Mouse (Mus musculus): ENCODE results near the gene Lancl2.

Lancl2 gene

GRCm38 (mm10) chr6:57702376-57702742, at the start of gene Lancl2:
TSS of gene Lancl2 (plus strand) at chr6:57702540.
- DNase-seq (ENCODE audit: low spot score in 2 of 2) = peak; percentile 29 to 43

- DNase-seq (ENCODE audit: low spot score in 2 of 2) = no peak
These were observed 41.0 kb upstream of the Lancl2 start for GRCm38 (mm10) chr6:57661295-57661694.

- DNase-seq (ENCODE audit: low spot score in 2 of 2) = no peak
These were observed 18.2 kb upstream of the Lancl2 start for GRCm38 (mm10) chr6:57684156-57684555.

- peak; percentile 53 to 78 for DNase-seq (ENCODE audit: low spot score in 2 of 2)
These were observed 10.7 kb upstream of the Lancl2 start, which contains the start of gene Pyurf for GRCm38 (mm10) chr6:57691467-57692261. TSS of gene Pyurf (minus strand) at chr6:57692078.

- DNase-seq (ENCODE audit: low spot score in 2 of 2) = no peak
These were observed 9.2 kb upstream of the Lancl2 start for GRCm38 (mm10) chr6:57693116-57693515.

- no peak for DNase-seq (ENCODE audit: low spot score in 2 of 2)
These were observed 654 bp upstream of the Lancl2 start for GRCm38 (mm10) chr6:57701686-57702085.

- DNase-seq (ENCODE audit: low spot score in 2 of 2) = peak; percentile 85 to 94
These were observed 581 bp downstream of the Lancl2 start for GRCm38 (mm10) chr6:57702743-57703499.

- no peak for DNase-seq (ENCODE audit: low spot score in 2 of 2)
These were observed 1.4 kb downstream of the Lancl2 start for GRCm38 (mm10) chr6:57703703-57704102.

GRCm38 (mm10) chr6:57706721-57707120, 4.4 kb downstream of the Lancl2 start:
- no peak for DNase-seq (ENCODE audit: low spot score in 2 of 2)

GRCm38 (mm10) chr6:57711726-57712125, 9.4 kb downstream of the Lancl2 start:
- no peak for DNase-seq (ENCODE audit: low spot score in 2 of 2)

GRCm38 (mm10) chr6:57721347-57721746, 19.0 kb downstream of the Lancl2 start:
- no peak for DNase-seq (ENCODE audit: low spot score in 2 of 2)

- no peak for DNase-seq (ENCODE audit: low spot score in 2 of 2)
These were observed 40.4 kb downstream of the Lancl2 start for GRCm38 (mm10) chr6:57742749-57743148.

GRCm38 (mm10) chr6:57743333-57743732, 41.0 kb downstream of the Lancl2 start:
- DNase-seq (ENCODE audit: low spot score in 2 of 2) = no peak

GRCm38 (mm10) chr6:57744123-57744522, 41.8 kb downstream of the Lancl2 start:
- DNase-seq (ENCODE audit: low spot score in 2 of 2) = no peak

- DNase-seq (ENCODE audit: low spot score in 2 of 2) = no peak
These were observed 42.8 kb downstream of the Lancl2 start for GRCm38 (mm10) chr6:57744974-57745747.

- no peak for DNase-seq (ENCODE audit: low spot score in 2 of 2)
These were observed 43.4 kb downstream of the Lancl2 start for GRCm38 (mm10) chr6:57745748-57746129.

GRCm38 (mm10) chr6:57753962-57754759, 51.8 kb downstream of the Lancl2 start:
- DNase-seq (ENCODE audit: low spot score in 2 of 2) = no peak

- DNase-seq (ENCODE audit: low spot score in 2 of 2) = no peak
These were observed 60.7 kb downstream of the Lancl2 start for GRCm38 (mm10) chr6:57763054-57763453.

GRCm38 (mm10) chr6:57765095-57765878, 62.9 kb downstream of the Lancl2 start:
- DNase-seq (ENCODE audit: low spot score in 2 of 2) = no peak

GRCm38 (mm10) chr6:57766287-57766686, 63.9 kb downstream of the Lancl2 start:
- DNase-seq (ENCODE audit: low spot score in 2 of 2) = no peak

Measured in cerebellum, postnatal 4 days (tissue).